Mouse (Mus musculus) adrenal gland, adult 2 months (tissue): Measurements from ENCODE around the gene Bbox1. TPM values are rescaled to one million over a fixed set of nuclear protein-coding genes. Genes with fewer than 3 reads are reported as not detected.

Experiments
- DNase-seq: peaks from one replicate; pipeline ENCODE4 v3.0.0; 2021
- polyA plus RNA-seq: library from polyadenylated mRNA; depleted of rRNA; stranded (reverse); fragments of >200 nt; gene quantifications from 2 replicates; pipeline ENCODE4 v1.2.3, GENCODE M21; 2012; rRNA removed
- total RNA-seq, 2 experiments: library from RNA; stranded (reverse); gene quantifications; 2 replicates each; pipeline ENCODE4 v1.2.3; 2021

Gene Bbox1
- total and polyA plus RNA-seq, 3 experiments = 0.14 TPM; not detected in 2

DNA sequence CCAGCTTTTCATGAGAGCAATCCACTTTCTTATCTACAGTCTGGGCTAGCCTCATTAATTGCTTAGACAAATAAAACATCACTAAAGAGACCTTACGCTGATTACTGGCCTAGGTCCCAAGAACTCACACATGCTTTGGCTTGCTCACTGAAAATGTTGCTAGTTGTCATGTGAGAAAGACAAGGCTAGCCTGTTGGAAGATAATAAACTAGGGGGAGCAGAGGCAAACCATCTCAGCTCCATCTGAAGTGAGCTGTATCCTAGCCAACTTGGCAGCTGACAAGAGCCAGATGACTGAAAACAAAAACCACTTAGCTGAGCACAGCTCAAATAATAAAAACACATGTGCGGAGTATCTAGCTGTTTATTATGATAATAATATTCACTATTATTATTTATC is 40.2 kb downstream of the Bbox1 start:
- no peak for DNase-seq

DNA sequence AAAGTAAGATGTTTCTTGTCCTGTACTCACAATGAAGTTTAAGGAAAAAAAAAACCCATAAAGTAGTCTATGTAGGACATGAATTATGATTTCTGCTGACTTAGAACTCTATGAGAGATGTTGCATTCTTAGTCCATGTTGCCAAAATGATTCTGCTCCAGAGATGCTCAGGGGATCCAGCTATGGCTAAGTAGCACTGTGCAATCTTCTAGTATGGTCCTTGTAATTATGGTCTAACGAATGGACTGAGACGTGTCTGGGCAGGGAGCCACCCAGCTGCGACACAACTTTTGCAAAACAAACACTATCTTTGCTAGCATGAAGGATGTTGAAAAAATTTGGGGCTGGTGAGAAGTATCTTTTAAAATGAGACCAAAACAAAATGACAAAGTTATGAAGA is 45.1 kb downstream of the Bbox1 start:
- DNase-seq = no peak

DNA sequence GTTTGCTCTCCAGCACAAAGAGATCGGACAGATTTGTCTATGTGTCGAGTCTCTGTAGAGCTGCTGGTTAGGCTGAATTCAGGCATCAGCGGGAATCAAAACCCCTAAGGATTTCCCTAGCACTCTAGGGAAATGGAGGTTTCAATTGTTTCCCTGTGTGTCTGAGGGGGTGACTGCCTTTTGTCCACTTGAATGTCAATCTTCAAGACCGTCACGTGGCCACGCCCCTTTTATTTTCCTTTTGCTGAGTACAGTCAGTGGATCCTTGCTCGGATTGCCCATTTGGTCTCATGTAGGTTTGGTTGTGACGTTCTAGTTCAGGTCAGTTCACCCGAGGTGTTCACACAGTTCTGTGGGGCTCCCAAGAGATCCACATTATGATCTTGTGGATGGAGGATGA is 82.1 kb downstream of the Bbox1 start:
- DNase-seq = no peak

DNA sequence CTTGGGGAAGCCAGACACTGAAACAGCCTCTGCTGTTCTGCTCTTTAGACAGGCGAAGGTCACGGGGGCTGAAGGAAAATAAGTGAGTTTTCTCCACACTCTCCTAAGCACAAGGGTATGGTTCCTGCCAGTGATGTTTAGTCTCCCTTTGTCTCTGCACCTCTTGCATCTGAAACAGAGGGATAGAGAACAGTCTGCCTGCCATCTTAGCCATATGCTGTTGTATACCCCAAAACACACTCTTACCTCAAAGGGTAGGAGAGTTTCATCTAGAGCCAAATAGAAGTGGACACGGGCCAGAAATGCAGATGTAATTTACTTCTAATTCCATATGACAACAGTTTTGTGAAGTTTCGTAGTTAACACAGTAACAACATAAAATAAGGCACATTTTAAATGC is 83.6 kb downstream of the Bbox1 start:
- peak; percentile 28 for DNase-seq

DNA sequence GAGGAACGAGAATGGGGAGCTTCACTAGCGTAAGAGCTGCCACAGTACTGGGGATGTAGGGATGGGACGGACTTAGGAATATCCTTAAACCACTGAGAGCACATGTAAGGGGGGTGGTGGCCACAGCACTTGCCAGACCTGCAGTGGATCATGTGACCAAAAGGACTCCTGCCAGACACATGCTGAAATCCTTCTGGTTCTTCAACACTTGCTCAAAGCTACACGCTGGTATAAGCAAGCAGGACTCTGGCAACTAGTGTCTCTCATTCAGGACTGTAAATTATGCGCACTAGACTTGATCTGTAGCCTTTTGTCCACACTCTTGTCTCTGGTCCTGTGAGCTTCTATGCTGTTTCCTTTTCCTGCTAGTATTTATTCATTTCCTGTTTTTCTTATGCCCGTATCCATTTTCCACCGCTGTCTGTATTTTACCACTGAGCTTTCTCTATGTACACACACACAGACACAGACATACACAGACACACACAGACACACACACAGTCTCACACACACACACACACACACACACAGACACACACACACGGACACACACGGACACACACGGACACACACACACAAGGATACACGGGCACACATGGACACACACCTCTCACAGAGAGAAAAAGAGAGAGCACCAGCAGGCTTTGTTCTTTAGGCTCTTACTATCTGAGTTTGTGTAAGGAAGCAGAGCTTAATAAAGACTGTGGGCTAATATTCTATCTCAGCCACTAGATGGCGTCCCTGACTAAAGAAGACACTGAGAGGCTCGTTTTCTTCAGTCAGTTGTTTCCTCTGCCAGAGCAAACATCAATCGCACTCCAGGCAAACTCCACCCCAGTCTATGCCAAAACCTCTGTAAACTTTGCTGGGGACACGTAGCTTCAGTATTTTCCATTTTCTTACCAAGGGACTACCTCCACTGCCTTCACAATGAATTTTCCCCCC is 84.9 kb downstream of the Bbox1 start:
- peak; percentile 58 for DNase-seq

DNA sequence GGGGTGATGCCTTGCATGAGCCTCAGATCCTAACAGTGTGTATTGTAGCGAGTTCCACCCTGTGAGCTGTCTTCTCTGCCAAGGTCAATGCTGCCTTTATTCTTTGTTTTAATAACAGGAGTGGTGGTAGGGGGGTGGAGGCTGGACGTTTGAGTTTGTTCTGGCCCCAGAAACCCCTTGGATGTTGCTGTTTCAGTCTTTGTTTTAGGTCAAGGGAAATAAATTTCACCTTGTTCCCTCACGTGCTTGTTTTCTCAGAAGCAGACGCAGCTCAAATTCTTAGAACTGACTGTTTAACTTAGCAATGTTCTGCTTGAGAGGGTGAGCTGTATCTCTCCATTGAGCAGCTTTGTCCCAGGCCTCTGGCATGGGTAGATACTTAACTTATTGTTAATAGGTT is 87.9 kb downstream of the Bbox1 start:
- DNase-seq = no peak

DNA sequence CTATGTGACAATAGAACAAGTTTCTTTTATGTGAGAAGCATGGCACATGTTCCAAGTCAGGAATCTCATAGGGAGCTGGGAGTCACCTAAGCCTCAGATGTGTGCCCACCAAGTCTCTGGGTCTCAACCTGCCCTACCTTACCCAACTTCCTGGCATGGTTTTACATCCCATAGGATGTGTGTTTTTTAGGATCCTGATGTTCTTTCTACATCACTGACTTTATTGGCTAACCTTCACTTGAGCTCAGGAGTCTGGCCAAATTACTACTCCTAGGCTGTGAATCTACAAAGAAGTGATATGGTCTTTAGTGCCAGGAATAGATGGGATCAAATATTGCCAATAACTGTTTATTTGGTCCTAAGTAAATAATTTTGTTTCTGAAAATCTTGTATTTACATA is 88.4 kb downstream of the Bbox1 start:
- no peak for DNase-seq

DNA sequence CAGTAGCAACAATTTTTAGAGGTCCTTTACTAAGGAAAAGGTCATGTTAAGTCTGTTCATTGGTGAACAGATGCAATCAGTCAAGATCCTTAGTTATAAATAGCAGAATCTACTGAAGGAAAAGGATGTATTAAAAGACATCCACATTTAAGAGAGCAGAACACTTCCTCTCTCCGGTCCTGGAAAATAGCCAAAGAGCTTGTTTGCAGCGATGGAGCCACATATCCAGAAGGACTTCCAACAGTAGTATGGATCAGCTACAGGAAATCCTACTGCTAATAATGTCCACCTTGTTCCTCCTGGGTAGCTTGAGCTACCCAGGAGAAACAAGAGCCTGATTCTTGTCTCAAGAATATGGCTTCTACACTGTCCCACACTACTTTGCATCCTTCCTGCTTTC is 91.6 kb downstream of the Bbox1 start:
- no peak for DNase-seq

DNA sequence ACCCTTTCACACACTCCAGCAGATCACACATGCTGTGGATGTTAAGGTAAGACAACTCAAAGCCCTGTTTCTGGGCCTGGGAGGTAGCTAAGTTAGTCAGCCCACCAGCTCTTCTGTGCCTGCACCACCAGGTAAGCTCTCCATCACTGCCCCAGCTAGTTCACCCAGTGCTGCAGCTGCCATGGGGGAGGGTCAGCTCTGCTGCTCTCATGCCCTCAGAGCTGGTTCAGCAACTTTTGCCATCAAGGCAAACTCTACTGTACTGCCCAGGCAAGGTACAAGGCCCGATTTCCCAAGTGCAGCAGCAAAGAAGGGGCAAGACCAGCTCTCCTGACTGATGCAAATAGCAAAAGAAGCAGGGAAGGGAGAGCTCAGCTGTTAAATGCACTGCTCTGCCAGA is 93.9 kb downstream of the Bbox1 start:
- no peak for DNase-seq

DNA sequence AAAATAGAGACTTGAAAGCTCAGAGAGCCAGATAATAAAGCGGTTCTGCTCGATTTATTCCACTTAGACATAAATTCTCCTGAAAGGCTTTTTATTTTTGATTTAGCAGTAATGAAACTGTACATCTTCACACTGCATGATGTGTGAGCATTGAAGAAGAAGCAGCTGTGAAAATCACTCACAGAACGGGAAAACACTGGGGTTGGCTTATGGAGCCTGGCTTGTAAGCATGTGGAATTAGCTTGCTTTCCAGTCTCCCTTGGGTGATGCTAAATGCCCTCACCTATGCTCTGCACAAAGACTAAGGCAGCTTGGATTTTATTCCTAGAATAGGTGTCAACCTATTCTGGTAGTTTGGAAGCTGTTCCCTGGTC is 98.7 kb downstream of the Bbox1 start:
- no peak for DNase-seq

DNA sequence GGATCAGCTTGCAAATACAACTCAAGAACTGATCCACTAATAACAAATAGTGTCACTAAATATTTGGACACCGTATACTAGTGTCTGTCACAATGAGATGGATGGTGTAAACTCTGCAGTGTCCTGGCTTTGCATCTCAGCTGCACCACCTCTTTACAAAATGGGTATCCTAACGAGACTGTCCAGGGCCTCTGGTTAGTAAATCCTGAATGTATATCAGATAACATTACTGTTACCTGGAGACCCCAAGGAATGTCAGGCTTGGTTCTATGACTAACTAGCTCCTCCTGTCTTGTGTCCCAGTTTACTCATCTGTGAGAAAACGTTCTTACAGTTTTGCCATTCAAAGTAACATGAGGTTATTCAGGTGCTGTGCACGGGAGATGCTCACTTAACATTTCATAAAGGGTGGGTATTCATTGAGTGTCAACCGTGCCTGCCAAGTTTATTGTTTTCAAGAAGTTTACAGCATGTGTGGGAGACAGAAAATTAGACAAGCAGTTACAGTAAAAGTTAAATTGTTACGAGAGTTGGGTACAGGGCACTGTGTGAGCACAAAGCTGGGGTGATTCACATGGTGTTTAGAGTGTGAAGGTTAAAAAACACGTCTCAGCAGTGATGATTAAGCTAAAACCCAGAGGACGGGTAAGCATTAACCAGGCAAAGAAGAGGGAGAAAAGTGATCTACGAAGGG is 99.2 kb downstream of the Bbox1 start:
- DNase-seq = no peak

DNA sequence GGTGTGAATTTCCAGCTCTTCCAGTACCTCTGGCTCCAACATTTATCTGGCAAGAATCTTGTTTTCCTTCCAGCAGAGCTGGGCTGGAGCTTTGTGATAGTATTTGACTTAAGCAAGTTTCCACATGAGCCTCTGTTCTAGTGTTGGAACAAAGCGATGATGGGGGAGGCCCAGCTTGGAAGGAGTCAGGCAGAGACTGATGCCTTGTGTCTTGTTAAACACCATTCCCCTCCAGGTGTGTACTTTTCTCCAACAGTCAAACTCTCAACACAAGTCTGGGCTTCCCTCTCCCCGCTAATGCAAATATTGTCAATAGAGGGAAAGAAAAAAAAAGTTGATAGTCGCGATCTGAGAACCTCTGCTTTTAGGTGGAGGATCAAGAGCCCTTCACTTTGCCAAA is 100.1 kb downstream of the Bbox1 start:
- no peak for DNase-seq

Other genes with a start within 250 kb of the Bbox1 start
- 1 to 10 TPM; 6.0 to 8.3 TPM for gene Fibin, start 48.6 kb upstream of the Bbox1 start, total RNA-seq
- 0.77 and 1.4 TPM in 2 replicates for gene Fibin, start 48.6 kb upstream of the Bbox1 start, polyA plus RNA-seq